Mouse (Mus musculus): ENCODE data around the gene Map4k2. TPM values are rescaled to one million over a fixed set of nuclear protein-coding genes. Genes with fewer than 3 reads are reported as not detected.

Map4k2 gene
- polyA plus RNA-seq, 2 experiments from 2014 or later: 77.5 to 135 TPM

- ATAC-seq: no peak
These were observed 22.8 kb upstream of the Map4k2 start for GRCm38 (mm10) chr19:6318145-6318544.

- no peak for ATAC-seq
These were observed 19.6 kb upstream of the Map4k2 start for GRCm38 (mm10) chr19:6321358-6321757.

DNA sequence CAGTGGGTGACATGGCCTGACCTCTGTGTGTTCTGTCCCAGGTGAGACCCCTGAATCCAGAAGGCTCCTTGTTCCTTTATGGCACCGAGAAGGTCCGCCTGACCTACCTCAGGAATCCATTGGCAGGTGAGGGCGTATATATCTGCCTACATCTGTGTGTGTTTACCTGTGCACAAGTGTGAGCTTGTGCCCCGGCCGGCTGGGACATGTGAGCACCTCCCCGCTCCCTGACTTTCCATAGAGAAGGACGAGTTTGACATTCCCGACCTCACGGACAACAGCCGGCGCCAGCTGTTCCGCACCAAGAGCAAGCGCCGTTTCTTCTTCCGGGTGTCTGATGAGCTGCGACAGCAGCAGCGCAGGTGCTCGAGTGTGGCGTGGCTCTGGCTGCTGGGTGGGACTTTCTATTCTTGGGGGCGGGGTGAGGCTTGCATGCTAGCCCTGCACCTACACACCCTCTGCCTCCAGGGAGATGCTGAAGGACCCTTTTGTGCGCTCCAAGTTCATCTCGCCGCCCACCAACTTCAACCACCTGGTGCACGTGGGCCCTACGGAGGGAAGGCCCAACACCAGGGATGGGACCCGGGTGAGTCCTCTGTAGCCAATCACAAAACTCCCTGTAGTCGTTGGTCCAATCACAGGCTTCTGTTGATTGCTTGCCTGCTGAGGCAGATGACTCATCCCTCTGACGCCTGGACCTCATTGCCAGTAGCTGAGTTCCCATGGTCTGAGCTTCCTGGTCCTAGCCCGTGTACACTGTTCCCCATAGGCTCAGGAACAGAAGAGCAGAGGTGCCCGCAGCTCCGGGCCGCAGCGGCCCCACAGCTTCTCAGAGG is 18.9 kb upstream of the Map4k2 start:
- no peak for ATAC-seq

- ATAC-seq: no peak
These were observed 16.2 kb upstream of the Map4k2 start for GRCm38 (mm10) chr19:6324751-6325150.

GRCm38 (mm10) chr19:6331178-6331577 is 9.8 kb upstream of the Map4k2 start:
- ATAC-seq: no peak

DNA sequence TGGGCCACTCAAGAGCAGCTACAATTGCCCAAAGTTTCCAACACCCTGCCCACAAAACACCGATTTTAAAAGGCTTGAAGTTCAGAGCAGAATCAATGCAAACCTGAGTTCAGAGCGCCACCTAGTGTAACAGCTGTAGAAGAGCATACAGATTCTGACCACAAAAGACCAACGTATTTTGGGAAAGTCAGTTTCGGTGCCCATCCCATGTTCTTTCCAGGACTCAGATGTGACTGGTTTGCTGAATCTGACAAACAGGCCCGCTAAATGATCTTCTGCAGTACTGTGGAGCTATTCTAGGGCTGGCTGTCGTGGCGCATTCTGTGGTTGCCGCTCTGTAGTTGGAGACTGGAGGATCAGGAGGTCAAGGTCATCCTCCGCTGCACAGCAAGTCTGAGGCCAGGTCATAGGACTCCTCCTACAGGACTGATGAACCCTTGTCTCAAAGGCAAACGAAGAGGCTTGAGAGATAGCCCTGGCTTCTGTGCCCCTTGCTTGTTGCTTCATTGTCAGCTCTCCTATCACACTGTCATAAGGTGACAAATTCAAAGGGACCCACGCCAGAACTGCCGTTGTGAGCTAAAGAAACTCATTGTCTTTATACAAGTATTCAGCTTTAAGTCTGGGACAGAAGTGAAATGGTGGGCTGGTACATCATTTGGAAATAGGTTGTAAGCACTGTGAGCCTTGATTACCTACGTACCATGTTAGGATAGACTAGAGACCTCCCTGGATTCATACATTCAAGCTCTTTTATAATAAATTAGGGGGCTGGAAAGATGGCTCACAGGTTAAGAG is 9.0 kb upstream of the Map4k2 start:
- peak; percentile 47 for ATAC-seq

DNA sequence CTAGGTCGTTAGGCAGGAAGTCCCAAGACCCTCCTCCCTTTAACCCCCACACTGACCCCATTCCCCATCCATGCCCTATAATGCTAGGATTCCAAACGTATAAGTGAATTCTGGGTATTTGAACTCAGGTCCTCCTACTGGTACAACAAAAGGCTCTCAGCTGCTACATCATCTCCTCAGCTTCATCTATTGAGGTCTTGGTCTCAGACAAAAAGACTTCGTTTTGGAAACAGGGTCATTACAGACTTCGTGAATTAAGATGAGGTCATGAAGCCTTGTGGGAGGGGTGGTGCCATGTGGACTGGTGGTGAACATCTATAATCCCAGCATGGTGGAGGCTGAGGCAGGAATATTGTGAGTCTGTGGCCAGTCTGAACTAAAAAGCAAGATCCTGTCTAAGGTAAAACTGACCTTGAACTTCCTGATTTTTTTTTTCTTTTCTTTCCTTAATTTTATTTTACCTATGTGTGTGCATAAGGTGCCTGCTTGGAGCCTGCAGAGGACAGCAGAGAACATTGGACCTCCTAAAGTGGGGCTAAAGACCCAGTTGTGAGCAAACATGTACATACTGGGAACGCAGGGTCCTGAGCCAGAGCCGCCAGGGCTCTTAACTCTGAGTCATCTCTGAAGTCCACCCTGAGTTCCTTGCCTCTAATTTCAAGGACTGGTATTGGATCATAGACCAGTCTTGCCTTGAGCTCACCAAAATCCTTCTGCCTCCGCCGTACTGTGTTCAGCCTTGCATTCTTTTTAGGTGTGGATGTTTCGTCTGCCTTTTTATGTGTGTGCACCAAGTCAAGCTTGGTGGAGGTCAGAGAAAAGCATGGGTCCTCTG is 7.0 kb upstream of the Map4k2 start:
- no peak for ATAC-seq

GRCm38 (mm10) chr19:6334673-6335457 is 6.1 kb upstream of the Map4k2 start, which contains the start of gene Men1:
Gene Men1 (plus strand): TSS chr19:6334979.
- ATAC-seq: peak; percentile 91

GRCm38 (mm10) chr19:6335458-6335827 is 5.5 kb upstream of the Map4k2 start:
- ATAC-seq: no peak

DNA sequence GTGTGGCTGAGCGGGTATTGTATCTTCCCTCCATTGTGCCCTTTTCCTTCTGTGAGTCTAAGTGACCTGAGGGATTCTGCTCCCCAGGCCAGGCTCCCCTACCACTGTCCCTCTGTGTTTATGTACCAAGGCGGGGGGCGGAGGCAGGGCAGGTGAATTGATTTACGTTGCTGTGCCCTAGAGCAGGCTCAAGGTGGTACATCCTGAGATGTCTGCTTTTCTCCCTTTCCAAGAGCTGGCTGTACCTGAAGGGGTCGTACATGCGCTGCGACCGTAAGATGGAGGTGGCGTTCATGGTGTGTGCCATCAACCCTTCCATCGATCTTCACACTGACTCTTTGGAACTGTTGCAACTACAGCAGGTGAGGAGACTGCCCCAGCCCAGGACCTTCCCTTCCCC is 4.0 kb upstream of the Map4k2 start:
- ATAC-seq: no peak

GRCm38 (mm10) chr19:6338171-6338570 is 2.8 kb upstream of the Map4k2 start:
- no peak for ATAC-seq

DNA sequence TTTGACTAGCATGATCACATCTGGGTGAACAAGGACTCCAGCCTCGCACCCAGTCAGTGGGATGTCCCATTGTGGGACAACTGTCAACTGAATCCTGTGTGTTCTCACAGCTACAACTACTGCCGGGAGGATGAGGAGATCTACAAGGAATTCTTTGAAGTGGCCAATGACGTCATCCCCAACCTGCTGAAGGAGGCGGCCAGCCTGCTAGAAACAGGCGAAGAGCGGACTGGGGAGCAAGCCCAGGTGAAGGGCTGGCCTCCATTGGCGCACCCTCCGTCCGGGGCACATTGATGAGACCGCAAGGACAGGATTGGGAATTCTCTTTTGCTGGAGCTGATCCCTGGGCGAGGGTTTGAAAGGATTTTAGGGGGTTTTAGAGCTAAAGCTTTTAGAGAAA is 2.2 kb upstream of the Map4k2 start:
- no peak for ATAC-seq

DNA sequence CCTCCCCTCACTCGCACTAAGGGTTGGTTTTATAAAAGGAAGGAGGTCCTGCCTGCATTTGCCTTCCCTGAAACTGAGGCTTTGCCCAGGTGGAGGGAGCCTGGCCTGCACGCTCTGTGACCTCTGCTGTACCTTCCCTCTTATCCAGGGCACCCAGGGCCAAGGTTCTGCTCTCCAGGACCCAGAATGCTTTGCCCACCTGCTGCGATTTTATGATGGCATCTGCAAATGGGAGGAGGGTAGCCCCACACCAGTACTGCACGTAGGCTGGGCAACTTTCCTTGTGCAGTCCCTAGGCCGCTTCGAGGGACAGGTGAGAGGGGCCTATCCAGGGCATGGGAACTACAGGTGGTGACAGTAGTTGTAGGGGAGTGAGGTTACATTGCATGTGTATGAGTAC is 1.7 kb upstream of the Map4k2 start:
- no peak for ATAC-seq

GRCm38 (mm10) chr19:6339890-6340504 is 938 bp upstream of the Map4k2 start:
- ATAC-seq: peak; percentile 66

DNA sequence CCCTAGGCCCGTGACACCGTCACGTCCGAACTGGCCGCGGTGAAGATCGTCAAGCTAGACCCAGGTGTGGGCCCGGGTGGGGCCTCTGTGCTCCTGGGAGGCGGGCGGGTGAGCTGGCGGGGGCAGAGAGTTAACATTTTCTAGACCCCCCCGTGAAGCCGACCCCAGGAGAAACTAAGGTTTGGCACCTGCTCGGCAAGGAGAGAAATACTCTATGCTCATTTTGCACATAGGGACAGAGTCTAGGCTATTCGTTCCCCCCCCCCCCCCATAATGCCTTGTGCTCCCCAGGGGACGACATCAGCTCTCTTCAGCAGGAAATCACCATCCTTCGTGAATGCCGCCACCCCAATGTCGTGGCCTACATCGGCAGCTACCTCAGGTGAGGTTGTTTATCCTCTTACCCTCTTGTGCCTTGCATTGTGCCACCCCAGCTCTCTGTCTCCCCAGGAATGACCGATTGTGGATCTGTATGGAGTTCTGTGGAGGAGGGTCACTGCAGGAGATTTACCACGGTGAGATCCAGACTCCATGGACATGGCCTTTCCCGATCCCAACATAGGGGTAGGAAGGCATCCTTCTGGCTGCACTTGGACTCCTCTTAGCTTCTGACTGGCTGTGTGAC is 630 bp downstream of the Map4k2 start:
- no peak for ATAC-seq

DNA sequence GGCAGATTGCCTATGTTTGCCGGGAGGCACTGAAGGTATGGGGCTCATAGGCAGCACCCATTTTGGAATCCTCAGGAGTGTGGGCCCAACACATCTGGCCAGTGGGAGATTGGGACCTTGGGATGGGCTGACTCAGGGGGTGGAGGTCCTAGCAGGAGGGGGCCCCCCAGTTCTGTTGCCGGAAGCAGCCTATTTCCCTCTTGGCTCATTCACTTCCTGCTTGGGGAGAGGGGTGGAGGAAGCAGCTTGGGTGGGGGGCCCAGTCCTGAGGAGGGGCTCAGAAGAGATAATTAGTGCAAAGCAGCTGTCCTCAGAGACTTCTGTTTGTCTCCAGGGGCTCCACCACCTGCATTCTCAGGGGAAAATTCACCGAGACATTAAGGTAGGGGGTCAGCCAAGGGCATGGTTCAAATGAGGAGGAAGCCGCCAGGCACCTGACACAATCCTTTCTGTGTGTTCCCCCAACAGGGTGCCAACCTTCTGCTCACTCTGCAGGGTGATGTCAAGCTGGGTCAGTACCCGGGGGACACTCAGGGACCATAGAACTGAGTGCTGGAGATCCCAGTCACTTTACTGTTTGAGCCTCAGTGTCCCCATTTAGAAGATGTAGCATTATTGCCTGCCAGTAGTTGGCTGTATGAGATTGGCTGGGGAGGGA is 1.5 kb downstream of the Map4k2 start:
- ATAC-seq: no peak

DNA sequence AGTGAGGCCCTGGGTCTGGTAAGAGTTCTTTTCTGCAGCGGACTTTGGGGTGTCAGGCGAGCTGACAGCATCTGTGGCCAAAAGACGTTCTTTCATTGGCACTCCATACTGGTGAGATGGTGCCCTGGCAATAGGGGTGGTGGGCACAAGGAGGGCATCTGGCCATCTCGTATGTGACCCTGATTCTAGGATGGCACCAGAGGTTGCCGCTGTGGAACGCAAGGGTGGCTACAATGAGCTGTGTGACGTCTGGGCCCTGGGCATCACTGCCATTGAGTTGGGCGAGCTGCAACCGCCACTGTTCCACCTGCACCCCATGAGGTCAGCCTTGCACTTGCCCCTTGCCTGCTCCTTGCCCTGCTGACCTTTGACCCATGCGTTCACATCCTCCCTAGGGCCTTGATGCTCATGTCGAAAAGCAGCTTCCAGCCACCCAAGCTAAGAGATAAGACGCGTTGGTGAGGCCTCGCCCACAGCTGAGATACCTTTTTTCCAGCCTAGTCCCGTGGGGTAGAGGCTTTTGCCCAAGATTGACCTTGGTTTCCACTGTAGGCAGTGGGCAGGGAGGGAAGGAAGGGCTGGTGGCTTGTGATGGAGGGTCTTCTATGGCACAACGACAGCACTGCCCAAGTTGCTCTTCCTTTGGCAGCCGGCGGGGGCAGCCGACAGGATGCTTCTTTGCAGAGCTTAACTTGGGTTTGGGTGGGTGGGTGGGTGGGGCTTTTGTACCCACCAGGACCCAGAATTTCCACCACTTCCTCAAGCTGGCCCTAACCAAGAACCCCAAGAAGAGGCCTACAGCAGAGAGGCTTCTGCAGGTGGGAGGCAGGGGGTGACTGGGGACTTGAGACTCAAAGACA is 2.4 kb downstream of the Map4k2 start:
- no peak for ATAC-seq

GRCm38 (mm10) chr19:6343996-6344395 is 3.1 kb downstream of the Map4k2 start:
- no peak for ATAC-seq

GRCm38 (mm10) chr19:6346023-6346422 is 5.1 kb downstream of the Map4k2 start:
- ATAC-seq: no peak

- ATAC-seq: no peak
These were observed 5.7 kb downstream of the Map4k2 start for GRCm38 (mm10) chr19:6346661-6347060.

All from CD4-positive, CD25-positive, alpha-beta regulatory T cell, adult 4 months (primary cell).